Mouse (Mus musculus) stomach, postnatal 0 days (tissue): Measurements from ENCODE around the gene Arhgap22.

Experiments used
- CTCF ChIP-seq: IDR thresholded peaks from 2 replicates; pipeline ENCODE4 v1.5.1; 2016; ENCODE audit warnings: antibody characterized with exemption, low read depth, mild to moderate bottlenecking, moderate library complexity
- EP300 ChIP-seq: optimal IDR thresholded peaks from 2 replicates; pipeline ENCODE3; 2016; ENCODE audit warnings: antibody characterized with exemption

DNA sequence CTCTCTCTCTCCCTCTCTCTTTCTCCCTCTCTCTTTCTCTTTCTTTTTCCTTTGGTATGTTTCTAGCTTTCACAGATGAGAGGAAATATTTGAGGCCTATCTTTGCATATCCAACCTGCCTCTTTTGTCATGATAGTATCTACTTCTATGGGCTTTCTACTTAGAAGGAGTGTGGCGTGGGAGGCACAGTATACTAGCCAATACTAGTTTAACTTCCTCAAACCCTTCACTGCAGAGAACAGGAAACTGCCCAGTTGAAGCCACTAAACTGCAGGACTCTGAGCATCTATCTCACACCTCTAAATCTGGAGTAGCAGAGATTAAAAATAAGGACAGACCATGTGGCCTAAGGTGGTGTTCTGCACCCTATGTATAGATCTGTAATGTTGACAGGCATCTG is 23.2 kb upstream of the Arhgap22 start:
- TF ChIP-seq CTCF = no peak
- no peak for TF ChIP-seq EP300
